Mouse (Mus musculus) MEL (cell line): ENCODE results near the gene Apbb2. TPM values are rescaled to one million over a fixed set of nuclear protein-coding genes. Genes with fewer than 3 reads are reported as not detected.

Experiments
- DNase-seq: peaks from one replicate; pipeline ENCODE4 v3.0.0; 2011; ENCODE audit warnings: low read depth, low spot score
- H3K27ac ChIP-seq: 2 replicates; pipeline ENCODE4 v1.5.1; 2012; ENCODE audit warnings: low read depth, mild to moderate bottlenecking, control low read depth, low read length, moderate library complexity; ENCODE audit not compliant: control insufficient read depth
- H3K27me3 ChIP-seq, 2 experiments: fragments of 150-350 bp in 1 of 2; sonication (generic) in 1 of 2; 2 replicates each; pipeline ENCODE4 v1.6.1; 2012; ENCODE audit warnings: low read length in 2 of 2, mild to moderate bottlenecking in 2 of 2, improper control_type of control experiment in 1 of 2, moderate library complexity in 1 of 2; ENCODE audit not compliant: insufficient read depth in 2 of 2, control insufficient read depth in 1 of 2
- H3K36me3 ChIP-seq, 2 experiments: 2 replicates each; pipeline ENCODE4 v1.6.1; 2012 to 2014; ENCODE audit warnings: low read length in 2 of 2, improper control_type of control experiment in 1 of 2, inconsistent platforms in 1 of 2, mild to moderate bottlenecking in 1 of 2; ENCODE audit not compliant: insufficient read depth in 2 of 2, control insufficient read depth in 1 of 2
- H3K4me1 ChIP-seq, 2 experiments: fragments of 150-350 bp in 1 of 2; sonication (generic) in 1 of 2; 2 replicates each; pipeline ENCODE4 v1.6.1; 2012; ENCODE audit warnings: low read length in 2 of 2, improper control_type of control experiment in 1 of 2, mild to moderate bottlenecking in 1 of 2; ENCODE audit not compliant: insufficient read depth in 2 of 2, control insufficient read depth in 1 of 2
- H3K4me3 ChIP-seq, 2 experiments: fragments of 150-350 bp in 1 of 2; sonication (generic) in 1 of 2; 2 replicates each; pipeline ENCODE4 v1.5.1; 2012; ENCODE audit warnings: low read depth in 2 of 2, low read length in 2 of 2, mild to moderate bottlenecking in 2 of 2, moderate library complexity in 2 of 2, control low read depth in 1 of 2, improper control_type of control experiment in 1 of 2; ENCODE audit not compliant: control insufficient read depth in 1 of 2, insufficient read depth in 1 of 2
- H3K79me2 ChIP-seq: 2 replicates; pipeline ENCODE4 v1.6.1; 2012; ENCODE audit warnings: mild to moderate bottlenecking, low read length, moderate library complexity; ENCODE audit not compliant: control insufficient read depth, poor library complexity, insufficient read depth
- H3K9ac ChIP-seq: 2 replicates; pipeline ENCODE4 v1.6.1; 2012; ENCODE audit warnings: low read depth, mild to moderate bottlenecking, control low read depth, low read length, moderate library complexity; ENCODE audit not compliant: control insufficient read depth, poor library complexity, severe bottlenecking
- H3K9me3 ChIP-seq: fragments of 150-350 bp; sonication (generic); replicated peaks from 2 replicates; pipeline ENCODE4 v1.6.1; 2012; ENCODE audit warnings: mild to moderate bottlenecking, low read length, improper control_type of control experiment, moderate library complexity; ENCODE audit not compliant: insufficient read depth
- CTCF ChIP-seq, 3 experiments: IDR thresholded peaks in 2 of 3; conservative IDR thresholded peaks in 1 of 3; 2 replicates each; pipeline ENCODE4 v1.5.1; 2011 to 2012; ENCODE audit warnings: low read length in 3 of 3, low read depth in 2 of 3, mild to moderate bottlenecking in 2 of 3, improper control_type of control experiment in 1 of 3, inconsistent platforms in 1 of 3, mixed read lengths in 1 of 3, moderate library complexity in 1 of 3; ENCODE audit not compliant: control insufficient read depth in 1 of 3, insufficient read depth in 1 of 3, poor library complexity in 1 of 3, severe bottlenecking in 1 of 3
- ELF1 ChIP-seq: IDR thresholded peaks from 2 replicates; pipeline ENCODE4 v1.6.1; 2014; ENCODE audit warnings: low read depth, mild to moderate bottlenecking, inconsistent platforms, low read length, improper control_type of control experiment, moderate library complexity
- EP300 ChIP-seq, 2 experiments: IDR thresholded peaks; 2 replicates each; pipeline ENCODE4 v1.6.1; 2011; ENCODE audit warnings: improper control_type of control experiment in 2 of 2, low read length in 2 of 2, low read depth in 1 of 2, mild to moderate bottlenecking in 1 of 2
- KAT2A ChIP-seq: conservative IDR thresholded peaks from 2 replicates; pipeline ENCODE4 v1.6.1; 2012; ENCODE audit warnings: low read depth, low read length, improper control_type of control experiment, inconsistent platforms
- MEF2A ChIP-seq: IDR thresholded peaks from 2 replicates; pipeline ENCODE4 v1.6.1; 2014; ENCODE audit warnings: low read depth, mild to moderate bottlenecking, inconsistent platforms, low read length, improper control_type of control experiment; ENCODE audit not compliant: poor library complexity, insufficient replicate concordance, severe bottlenecking; ENCODE audit errors: extremely low read depth
- MYB ChIP-seq: IDR thresholded peaks from 2 replicates; pipeline ENCODE4 v1.6.1; 2011; ENCODE audit warnings: mild to moderate bottlenecking, low read depth, low read length, improper control_type of control experiment
- MYC ChIP-seq: IDR thresholded peaks from 2 replicates; pipeline ENCODE4 v1.6.1; 2011; ENCODE audit warnings: low read depth, mild to moderate bottlenecking, low read length, improper control_type of control experiment, moderate library complexity
- POLR2AphosphoS5 ChIP-seq: IDR thresholded peaks from 2 replicates; pipeline ENCODE4 v1.6.1; 2012; ENCODE audit warnings: low read depth, borderline replicate concordance, mild to moderate bottlenecking, inconsistent platforms, low read length, moderate library complexity, mixed read lengths
- RCOR1 ChIP-seq: IDR thresholded peaks from 2 replicates; pipeline ENCODE4 v1.6.1; 2012; ENCODE audit warnings: low read depth, mild to moderate bottlenecking, inconsistent platforms, low read length, improper control_type of control experiment
- TAL1 ChIP-seq: IDR thresholded peaks from 2 replicates; pipeline ENCODE4 v1.6.1; 2012; ENCODE audit warnings: mild to moderate bottlenecking, inconsistent platforms, low read length, moderate library complexity, mixed read lengths
- TCF12 ChIP-seq: IDR thresholded peaks from 2 replicates; pipeline ENCODE4 v1.6.1; 2014; ENCODE audit warnings: low read depth, mild to moderate bottlenecking, inconsistent platforms, low read length, improper control_type of control experiment, moderate library complexity
- ZC3H11A ChIP-seq: IDR thresholded peaks from 2 replicates; pipeline ENCODE4 v1.6.1; 2012; ENCODE audit warnings: low read depth, mild to moderate bottlenecking, inconsistent platforms, low read length, improper control_type of control experiment
- ZMIZ1 ChIP-seq: IDR thresholded peaks from 2 replicates; pipeline ENCODE4 v1.6.1; 2012; ENCODE audit warnings: low read depth, mild to moderate bottlenecking, inconsistent platforms, low read length, improper control_type of control experiment, moderate library complexity
- polyA plus RNA-seq, 2 experiments: library from polyadenylated mRNA; stranded (reverse) in 1 of 2; unstranded in 1 of 2; fragments of >175 nt in 1 of 2; fragments of >200 nt in 1 of 2; gene quantifications; 2 replicates each; pipeline versions ENCODE4 v1.2.1 to v1.2.4; 2012; ENCODE audit warnings: low replicate concordance in 2 of 2, low read depth in 1 of 2; ENCODE audit not compliant: insufficient read length in 2 of 2, insufficient read depth in 1 of 2, missing spikeins in 1 of 2
- total RNA-seq: library from RNA; depleted of rRNA; stranded (reverse); fragments of 300-350 nt; gene quantifications from 2 replicates; pipeline ENCODE4 v1.2.3, GENCODE M21; 2012

Apbb2 gene
- total and polyA plus RNA-seq, 3 experiments = not detected

GRCm38 (mm10) chr5:66550292-66550691 lies 68.3 kb downstream of the Apbb2 start:
- Histone ChIP-seq H3K79me2 (no peaks in the 10 kb centered on the region), H3K36me3 (no peaks in the 10 kb centered on the region), H3K9ac (no peak overlapping the region), H3K4me3 (no peak overlapping the region), H3K27ac (no peak overlapping the region)
- no peak for DNase-seq
- TF ChIP-seq CTCF (IDR thresholded peaks at IDR 0.05 in 2 of 3, conservative IDR thresholded peaks at IDR 0.05 in 1 of 3; ENCODE audit: control insufficient read depth in 1 of 3, insufficient read depth in 1 of 3, low read depth in 2 of 3, low read length in 3 of 3, poor library complexity in 1 of 3, severe bottlenecking in 1 of 3) (no peak), KAT2A (no peak), EP300 (IDR thresholded peaks at IDR 0.05; ENCODE audit: low read depth in 1 of 2, low read length in 2 of 2) (no peak), ZMIZ1 (no peak), MEF2A (no peak), TCF12 (no peak), TAL1 (no peak), MYC (no peak), ZC3H11A (no peak), POLR2AphosphoS5 (no peak)
- TF ChIP-seq, all 39 proteins: peak for 0
- Histone ChIP-seq H3K9me3 (no peaks in the 10 kb centered on the region), H3K4me1 (no peaks in the 10 kb centered on the region), H3K27me3 (no peaks in the 10 kb centered on the region)

- no peak for DNase-seq
- Histone ChIP-seq H3K27ac (no peak overlapping the region), H3K4me3 (no peak overlapping the region), H3K9ac (no peak overlapping the region), H3K9me3 (no peaks in the 10 kb centered on the region), H3K79me2 (no peaks in the 10 kb centered on the region), H3K27me3 (no peaks in the 10 kb centered on the region), H3K36me3 (no peaks in the 10 kb centered on the region), H3K4me1 (no peaks in the 10 kb centered on the region)
- TF ChIP-seq RCOR1 (no peak), CTCF (IDR thresholded peaks at IDR 0.05 in 2 of 3, conservative IDR thresholded peaks at IDR 0.05 in 1 of 3; ENCODE audit: control insufficient read depth in 1 of 3, insufficient read depth in 1 of 3, low read depth in 2 of 3, low read length in 3 of 3, poor library complexity in 1 of 3, severe bottlenecking in 1 of 3) (no peak), ZMIZ1 (no peak), ELF1 (no peak), MYB (no peak)
Measured at GRCm38 (mm10) chr5:66549691-66550090, 68.9 kb downstream of the Apbb2 start.

GRCm38 (mm10) chr5:66546969-66547511 lies 71.5 kb downstream of the Apbb2 start:
- Histone ChIP-seq H3K4me1 (no peaks in the 10 kb centered on the region), H3K27me3 (no peaks in the 10 kb centered on the region), H3K4me3 (no peak overlapping the region), H3K9me3 (no peaks in the 10 kb centered on the region), H3K27ac (no peak overlapping the region), H3K36me3 (no peaks in the 10 kb centered on the region), H3K79me2 (no peaks in the 10 kb centered on the region), H3K9ac (no peak overlapping the region)
- no peak for DNase-seq
- no peak for TF ChIP-seq ZC3H11A
